ENCODE assay signal across 8 mouse cellular contexts in the genomic region with DNA sequence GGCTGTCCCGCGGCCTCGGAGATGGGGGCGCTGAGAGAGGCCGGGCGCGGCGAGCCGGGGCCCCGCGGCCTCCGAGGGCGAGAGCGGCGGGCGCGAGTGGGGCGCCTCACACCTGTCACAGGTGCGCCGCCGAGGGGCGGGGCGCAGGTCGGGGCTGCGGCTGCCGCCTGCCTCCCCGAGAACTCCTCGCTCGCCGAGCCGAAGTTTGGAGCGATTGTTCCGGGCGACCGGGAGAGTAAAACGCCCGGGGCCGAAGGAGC. TPM values are rescaled to one million over a fixed set of nuclear protein-coding genes. Genes with fewer than 3 reads are reported as not detected.
DNase-seq lines count a peak whose midpoint lies in the region; ATAC-seq and TF ChIP-seq lines count a peak whose summit lies in the region.

No protein-coding gene starts in this region.

- no peak for DNase-seq in cerebellum, adult 9-10 months
- DNase-seq in spleen, adult 2 months (ENCODE audit: low read depth in 1 of 2, low spot score in 2 of 2) = no peak
- DNase-seq in spleen, postnatal 36 days (ENCODE audit: low spot score in 2 of 2) = no peak
- DNase-seq in limb, embryonic 14.5 days (ENCODE audit: low spot score) = no peak
- DNase-seq in left cerebral cortex, postnatal 14 days (ENCODE audit: low spot score in 2 of 2) = no peak
- no peak for DNase-seq in Muller cell, postnatal 12 days (ENCODE audit: inconsistent ontology term)

- H3K27me3 ChIP-seq in spleen, adult 2 months (ENCODE audit: control insufficient read depth, insufficient read depth, low read length) = peaks cover 6% of the 10 kb centered on the region
- H3K27me3 ChIP-seq in limb, embryonic 14.5 days (ENCODE audit: control insufficient read depth, insufficient read depth, low read length) = no peaks in the 10 kb centered on the region
- H3K27me3 ChIP-seq in small intestine, adult 2 months (ENCODE audit: control insufficient read depth, insufficient read depth, low read length) = no peaks in the 10 kb centered on the region

- TF ChIP-seq POLR2A in spleen, adult 2 months (IDR thresholded peaks at IDR 0.05; ENCODE audit: low read depth, low read length) = no peak
- no peak for TF ChIP-seq POLR2A in limb, embryonic 14.5 days (IDR thresholded peaks at IDR 0.05; ENCODE audit: borderline replicate concordance, extremely low read depth, insufficient read depth, insufficient read length)
- TF ChIP-seq POLR2A in small intestine, adult 2 months (IDR thresholded peaks at IDR 0.05; ENCODE audit: low read depth, low read length) = no peak

- ATAC-seq in cerebellum, adult (ENCODE audit: insufficient number of reproducible peaks, low FRiP score, low TSS enrichment) = 0 out of 2 replicates have a peak, but pooled peaks have one; percentile 12
- no peak for ATAC-seq in limb, embryonic 14.5 days (ENCODE audit: low FRiP score, low read depth)

- peak overlapping the region; percentile 66 for H3K27ac ChIP-seq in spleen, adult 2 months (ENCODE audit: insufficient read depth, low read length)
- peak overlapping the region; percentile 79 for H3K27ac ChIP-seq in limb, embryonic 14.5 days (replicated peaks; ENCODE audit: low read depth, low read length)
- H3K27ac ChIP-seq in small intestine, adult 2 months (ENCODE audit: insufficient read depth, low read depth, low read length) = peak overlapping the region; percentile 84

- no peak for TF ChIP-seq CTCF in spleen, adult 2 months (IDR thresholded peaks at IDR 0.05; ENCODE audit: extremely low read depth, insufficient read depth, insufficient read length, insufficient replicate concordance)
- no peak for TF ChIP-seq CTCF in small intestine, adult 2 months (IDR thresholded peaks at IDR 0.05; ENCODE audit: extremely low read depth, insufficient read length, insufficient replicate concordance, low read depth, low read length)

- H3K9me3 ChIP-seq in limb, embryonic 14.5 days (ENCODE audit: control insufficient read depth, low read length) = no peaks in the 10 kb centered on the region

- H3K36me3 ChIP-seq in spleen, adult 2 months (ENCODE audit: control insufficient read depth, insufficient read depth, low read length) = no peaks in the 10 kb centered on the region
- no peaks in the 10 kb centered on the region for H3K36me3 ChIP-seq in limb, embryonic 14.5 days (ENCODE audit: control insufficient read depth, insufficient read depth, low read length)
- H3K36me3 ChIP-seq in small intestine, adult 2 months (ENCODE audit: control insufficient read depth, insufficient read depth, low read length) = no peaks in the 10 kb centered on the region

- intact Hi-C loops in left cerebral cortex, postnatal 14 days (cut with DNase I) = loop anchor here (5.0 kb wide), 2 partner anchors 105 to 165 kb away; no protein-coding TSS in a partner anchor

- no peaks in the 10 kb centered on the region; the same call in 1 of the 2 replicates for H3K4me1 ChIP-seq in spleen, adult 2 months (ENCODE audit: control insufficient read depth, insufficient read depth, insufficient read length)
- H3K4me1 ChIP-seq in limb, embryonic 14.5 days (ENCODE audit: control insufficient read depth, insufficient read depth, low read length) = peaks cover 8% of the 10 kb centered on the region
- peaks cover 8% of the 10 kb centered on the region for H3K4me1 ChIP-seq in small intestine, adult 2 months (ENCODE audit: control insufficient read depth, insufficient read depth, insufficient read length, low read length)

- 0% methylated on average over 37 of the region's 38 CpGs for WGBS in spleen, adult 2 months
- 0% methylated on average over 22 of the region's 38 CpGs for WGBS in limb, embryonic 14.5 days
- WGBS in small intestine, adult 2 months = 2% methylated on average over 32 of the region's 38 CpGs

- H3K9ac ChIP-seq in limb, embryonic 14.5 days (ENCODE audit: low read depth, low read length, severe bottlenecking) = peak overlapping the region; percentile 87

- H3K4me3 ChIP-seq in spleen, adult 2 months (ENCODE audit: extremely low read depth, insufficient read depth, insufficient read length) = peak overlapping the region; percentile 68
- H3K4me3 ChIP-seq in limb, embryonic 14.5 days (replicated peaks; ENCODE audit: low read length) = peak overlapping the region; percentile 85
- peak overlapping the region; percentile 90 for H3K4me3 ChIP-seq in small intestine, adult 2 months (ENCODE audit: low read depth, low read length)

- peak overlapping the region; percentile 90 for H3K4me2 ChIP-seq in limb, embryonic 14.5 days (replicated peaks; ENCODE audit: low read depth, low read length, severe bottlenecking)

RNA-seq across cellular contexts. Expression of a gene that starts 0.5 kb away (rescaled TPM):
- polyA plus RNA-seq in spleen, adult 2 months (2012; rRNA removed) = 8.7 and 9.2 TPM in 2 replicates
- 7.7 and 9.7 TPM in 2 replicates for polyA plus RNA-seq in limb, embryonic 14.5 days (2012; rRNA removed)
- polyA plus RNA-seq in limb, embryonic 14.5 days (2014; fragmentation: Nextera tagmentation; extraction: Ambion mirVana) = 4.6 and 5.1 TPM in 2 replicates
- polyA plus RNA-seq in small intestine, adult 2 months (2012; rRNA removed) = 4.3 and 12.1 TPM in 2 replicates
- 10 to 100 TPM; 16.6 to 17.3 TPM for total RNA-seq in left cerebral cortex, postnatal 14 days (2021)
